Comparison of ENCODE assay signal across 10 mouse cellular contexts in genomic region chr4:125176639-125177165, GRCm38 (mm10). TPM values are rescaled to one million over a fixed set of nuclear protein-coding genes. Genes with fewer than 3 reads are reported as not detected.
DNase-seq lines count a peak whose midpoint lies in the region; ATAC-seq and TF ChIP-seq lines count a peak whose summit lies in the region.
"Had no signal": no experiment of that assay in that cellular context is flagged by ENCODE, and none has a peak within 500 bp of the region (broad histone marks: within the 10 kb centered on the region; RNA-seq: fewer than 3 reads in every experiment).

No protein-coding gene starts in this region.

- H3K9ac ChIP-seq in liver, postnatal 0 days (replicated peaks): no peak overlapping the region
- H3K9ac ChIP-seq in liver, embryonic 12.5 days: no peak overlapping the region
- H3K9ac ChIP-seq: hindbrain, embryonic 12.5 days had no signal

- H3K4me3 ChIP-seq in liver, postnatal 0 days (ENCODE audit: low read depth, low read length): no peak overlapping the region
- no peak overlapping the region for H3K4me3 ChIP-seq in liver, embryonic 12.5 days
- no peak overlapping the region for H3K4me3 ChIP-seq in cerebellum, adult 2 months (replicated peaks; ENCODE audit: insufficient read depth, low read depth, low read length)
- H3K4me3 ChIP-seq: hindbrain, embryonic 12.5 days had no signal

- no peak for TF ChIP-seq POLR2A in cerebellum, adult 2 months (IDR thresholded peaks at IDR 0.05; ENCODE audit: borderline replicate concordance, insufficient read depth, low read length)

- intact Hi-C loops in heart, postnatal 36 days (cut with DNase I): no loop called here

- no peaks in the 10 kb centered on the region for H3K27me3 ChIP-seq in liver, postnatal 0 days (ENCODE audit: insufficient read depth, low read length)
- peaks cover 2% of the 10 kb centered on the region; the same call in 1 of the 2 replicates for H3K27me3 ChIP-seq in liver, embryonic 12.5 days (replicated peaks)
- no peaks in the 10 kb centered on the region for H3K27me3 ChIP-seq in cerebellum, adult 2 months (ENCODE audit: control insufficient read depth, insufficient read depth, low read length)
- H3K27me3 ChIP-seq: hindbrain, embryonic 12.5 days had no signal

- peak; percentile 20 for DNase-seq in liver, postnatal 0 days
- DNase-seq in cerebellum, adult 2 months: peak; percentile 32 to 53
- DNase-seq in kidney, adult 8-10 months: peak; percentile 18 to 24
- peak; percentile 75 to 88 for DNase-seq in natural killer cell, adult 2 months (ENCODE audit: low spot score in 2 of 2)
- DNase-seq in left cerebral cortex, adult 11 months (ENCODE audit: low spot score): no peak
- DNase-seq in heart, postnatal 36 days: no peak
- DNase-seq: spleen, adult 18-20 months had no signal

- no peaks in the 10 kb centered on the region for H3K9me3 ChIP-seq in liver, postnatal 0 days (ENCODE audit: low read length)
- H3K9me3 ChIP-seq in liver, embryonic 12.5 days (replicated peaks): no peaks in the 10 kb centered on the region
- H3K9me3 ChIP-seq: hindbrain, embryonic 12.5 days had no signal

- no peaks in the 10 kb centered on the region for H3K36me3 ChIP-seq in liver, postnatal 0 days (replicated peaks; ENCODE audit: insufficient read depth, low read length)
- H3K36me3 ChIP-seq in liver, embryonic 12.5 days: no peaks in the 10 kb centered on the region
- H3K36me3 ChIP-seq: hindbrain, embryonic 12.5 days had no signal

- no peak overlapping the region for H3K4me2 ChIP-seq in liver, postnatal 0 days (ENCODE audit: low read depth, low read length)
- no peak overlapping the region for H3K4me2 ChIP-seq in liver, embryonic 12.5 days
- H3K4me2 ChIP-seq: hindbrain, embryonic 12.5 days had no signal

- 23% methylated on average over 13 of the region's 13 CpGs for WGBS in liver, postnatal 0 days (ENCODE audit: insufficient replicate concordance)
- WGBS in liver, embryonic 12.5 days (ENCODE audit: insufficient replicate concordance): 12% methylated on average over 13 of the region's 13 CpGs
- WGBS in cerebellum, adult 2 months: 8% methylated on average over 13 of the region's 13 CpGs

- no peak overlapping the region for H3K27ac ChIP-seq in liver, postnatal 0 days (ENCODE audit: low read depth)
- no peak overlapping the region for H3K27ac ChIP-seq in liver, embryonic 12.5 days
- no peak overlapping the region for H3K27ac ChIP-seq in cerebellum, adult 2 months (ENCODE audit: insufficient read depth, low read length)
- H3K27ac ChIP-seq: hindbrain, embryonic 12.5 days had no signal

- H3K4me1 ChIP-seq in liver, postnatal 0 days (ENCODE audit: insufficient read depth): peaks cover 2% of the 10 kb centered on the region; the same call in 1 of the 2 replicates
- H3K4me1 ChIP-seq in liver, embryonic 12.5 days: no peaks in the 10 kb centered on the region
- peaks cover 17% of the 10 kb centered on the region for H3K4me1 ChIP-seq in cerebellum, adult 2 months (ENCODE audit: control insufficient read depth, insufficient read depth, low read length)

- TF ChIP-seq EP300 in liver, postnatal 0 days (IDR thresholded peaks at IDR 0.05; ENCODE audit: low read depth): no peak

- no peak; the same call in 1 of the 2 replicates for ATAC-seq in liver, postnatal 0 days
- no peak for ATAC-seq in liver, embryonic 12.5 days
- ATAC-seq in erythroid progenitor cell, adult 5-6 weeks (replicated peaks; ENCODE audit: low FRiP score, poor library complexity, severe bottlenecking): no peak

- no peak for TF ChIP-seq CTCF in liver, postnatal 0 days (IDR thresholded peaks at IDR 0.05; ENCODE audit: low read depth)
- TF ChIP-seq CTCF in cerebellum, adult 2 months (IDR thresholded peaks at IDR 0.05; ENCODE audit: borderline replicate concordance, insufficient read depth, low read depth, low read length): no peak

RNA-seq across cellular contexts. Expression of gene Zc3h12a, which starts 49.1 kb away (rescaled TPM):
- polyA plus RNA-seq in liver, postnatal 0 days (2015; fragmentation: Nextera tagmentation; extraction: Ambion mirVana): 0.44 and 0.48 TPM in 2 replicates
- 0.56 and 0.62 TPM in 2 replicates for polyA plus RNA-seq in liver, embryonic 12.5 days (2016; fragmentation: Nextera tagmentation; extraction: Ambion mirVana)
- 1.2 and 1.3 TPM in 2 replicates for polyA plus RNA-seq in cerebellum, adult 2 months (2012; rRNA removed)
- total RNA-seq in erythroid progenitor cell, adult 5-6 weeks (2015; ENCODE audit: low replicate concordance): 0.42 and 2.5 TPM in 2 replicates
- 0.45 TPM in 1 of 2 replicates, not detected in the other for total RNA-seq in erythroid progenitor cell, adult 5-6 weeks (2017; ENCODE audit: low replicate concordance)
- 1 to 10 TPM; 3.3 to 4.5 TPM for total RNA-seq in heart, postnatal 36 days (2021)

Comparison
In these comparisons a context has a peak if more than half of its experiments do, and no peak if none do; other contexts are left out.
1. DNase-seq: peak in liver, postnatal 0 days (single experiment), cerebellum, adult 2 months (2 of 2), kidney, adult 8-10 months (2 of 2) and natural killer cell, adult 2 months (2 of 2); none in left cerebral cortex, adult 11 months (single experiment) and heart, postnatal 36 days (0 of 2).